Mouse (Mus musculus) MEL-GATA-1-ER (cell line): ENCODE data around the gene Ager.
A peak's percentile ranks its signal among the peaks of the same experiment; 100 is the strongest.

Source experiments
- DNase-seq: peaks from one replicate; pipeline ENCODE4 v3.0.0-alpha.2; 2012; ENCODE audit warnings: low read depth; ENCODE audit errors: extremely low read depth

Gene Ager

DNA sequence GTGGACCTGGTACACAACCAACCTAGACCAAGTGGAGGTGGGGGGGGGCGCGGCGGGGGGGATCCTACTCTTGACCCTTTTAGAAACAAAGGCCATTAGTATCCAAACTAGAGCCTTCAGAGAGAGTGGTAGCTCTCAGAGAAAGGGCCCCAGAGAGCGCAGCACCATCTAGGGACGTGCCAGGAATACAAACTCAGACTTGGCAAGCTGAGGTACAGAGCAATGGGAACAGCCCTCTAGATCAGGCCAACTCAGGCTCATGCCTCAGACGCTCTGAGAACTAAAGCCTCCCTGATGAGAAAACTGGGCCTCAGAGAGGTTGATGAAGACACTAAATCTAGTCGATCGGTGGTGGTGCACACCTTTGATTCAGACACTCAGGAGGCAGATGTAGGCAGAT lies 12.5 kb upstream of the Ager start:
- no peak for DNase-seq

DNA sequence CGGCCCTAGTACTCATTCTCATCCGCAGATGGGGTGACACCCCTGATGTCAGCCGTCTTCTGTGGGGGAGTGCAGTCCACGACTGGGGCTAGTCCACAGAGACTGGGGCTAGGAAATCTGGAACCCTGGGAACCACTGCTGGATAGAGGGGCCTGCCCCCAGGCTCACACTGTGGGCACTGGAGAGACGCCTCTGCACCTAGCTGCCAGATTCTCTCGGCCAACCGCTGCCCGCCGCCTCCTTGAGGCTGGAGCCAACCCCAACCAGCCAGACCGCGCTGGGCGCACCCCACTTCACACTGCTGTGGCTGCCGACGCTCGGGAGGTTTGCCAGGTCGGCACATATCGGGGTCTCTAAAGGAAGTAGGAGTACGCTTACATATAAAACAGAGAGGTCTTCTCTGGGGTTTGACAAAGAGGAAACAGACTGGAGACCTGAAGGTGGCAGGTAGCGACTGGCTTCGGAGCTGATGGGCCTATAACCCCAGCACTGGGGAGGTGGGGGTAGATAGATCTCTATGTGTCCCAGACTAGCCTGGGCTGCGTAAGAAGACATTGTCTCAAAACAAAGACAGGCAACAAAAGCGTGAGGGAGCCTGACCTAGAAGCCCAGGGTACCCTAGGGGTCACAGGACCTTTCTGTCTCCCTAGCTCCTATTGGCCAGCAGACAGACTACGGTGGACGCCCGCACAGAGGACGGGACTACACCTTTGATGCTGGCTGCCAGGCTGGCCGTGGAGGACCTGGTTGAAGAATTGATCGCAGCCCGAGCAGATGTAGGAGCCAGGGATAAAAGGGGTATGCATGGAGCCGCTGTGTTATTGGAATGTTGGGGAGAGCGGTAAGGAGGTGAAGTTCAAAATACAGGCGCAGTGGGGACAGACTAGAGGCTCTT lies 11.5 kb upstream of the Ager start:
- DNase-seq, result no peak

DNA sequence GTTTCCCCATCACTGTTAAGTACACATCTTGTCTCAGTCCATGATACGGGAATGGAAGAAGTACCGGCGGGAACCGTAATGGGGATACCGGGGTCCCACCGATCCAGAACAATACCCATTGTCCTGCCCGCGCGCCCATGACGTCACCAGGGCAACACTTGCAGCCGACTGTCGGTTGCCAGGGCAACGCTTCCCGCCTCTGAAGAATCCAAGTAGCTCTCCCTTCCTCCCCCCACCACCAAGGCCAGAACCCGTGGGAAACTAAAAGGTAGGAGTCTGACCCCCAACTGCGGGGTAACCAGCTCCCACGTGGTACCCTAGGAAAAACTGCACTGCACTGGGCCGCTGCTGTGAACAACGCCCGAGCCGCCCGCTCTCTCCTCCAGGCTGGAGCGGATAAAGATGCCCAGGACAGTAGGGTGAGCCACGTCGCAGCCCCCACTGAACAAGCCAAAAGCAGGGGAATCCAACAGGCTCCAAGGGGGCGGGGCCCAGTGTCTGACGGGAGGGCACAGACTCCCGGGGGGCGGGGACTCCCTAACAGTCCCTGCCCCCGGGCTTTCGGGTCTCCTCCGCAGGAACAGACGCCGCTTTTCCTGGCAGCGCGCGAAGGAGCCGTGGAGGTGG lies 10.8 kb upstream of the Ager start:
- no peak for DNase-seq

DNA sequence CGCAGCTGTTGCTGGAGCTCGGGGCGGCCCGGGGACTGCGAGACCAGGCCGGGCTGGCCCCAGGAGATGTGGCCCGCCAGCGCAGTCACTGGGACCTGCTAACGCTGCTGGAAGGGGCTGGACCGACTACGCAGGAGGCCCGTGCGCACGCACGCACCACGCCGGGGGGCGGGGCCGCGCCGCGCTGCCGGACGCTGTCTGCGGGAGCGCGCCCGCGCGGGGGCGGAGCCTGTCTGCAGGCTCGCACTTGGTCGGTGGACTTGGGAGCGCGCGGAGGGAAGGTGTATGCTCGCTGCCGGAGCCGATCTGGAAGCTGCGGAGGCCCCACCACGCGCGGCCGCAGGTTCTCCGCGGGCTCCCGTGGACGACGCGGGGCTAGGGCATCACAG lies 10.2 kb upstream of the Ager start:
- DNase-seq, result peak; percentile 63

DNA sequence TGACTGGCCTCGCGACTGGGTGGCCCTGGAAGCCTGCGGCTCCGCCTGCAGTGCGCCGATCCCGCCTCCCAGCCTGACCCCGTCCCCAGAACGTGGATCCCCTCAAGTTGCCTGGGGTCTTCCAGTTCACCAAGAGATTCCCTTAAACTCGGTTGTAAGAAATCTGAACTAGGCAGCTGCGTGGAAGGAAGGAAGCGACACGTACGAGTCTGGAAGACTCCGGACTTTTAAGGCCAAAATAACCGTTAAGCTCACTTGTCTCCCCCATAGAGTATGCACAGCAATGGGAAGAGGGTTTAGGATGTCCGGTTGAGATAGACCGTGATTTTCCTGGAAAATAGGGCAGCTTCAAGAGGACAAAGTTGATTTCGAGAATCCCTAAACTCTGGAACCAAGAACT lies 9.8 kb upstream of the Ager start:
- no peak for DNase-seq

DNA sequence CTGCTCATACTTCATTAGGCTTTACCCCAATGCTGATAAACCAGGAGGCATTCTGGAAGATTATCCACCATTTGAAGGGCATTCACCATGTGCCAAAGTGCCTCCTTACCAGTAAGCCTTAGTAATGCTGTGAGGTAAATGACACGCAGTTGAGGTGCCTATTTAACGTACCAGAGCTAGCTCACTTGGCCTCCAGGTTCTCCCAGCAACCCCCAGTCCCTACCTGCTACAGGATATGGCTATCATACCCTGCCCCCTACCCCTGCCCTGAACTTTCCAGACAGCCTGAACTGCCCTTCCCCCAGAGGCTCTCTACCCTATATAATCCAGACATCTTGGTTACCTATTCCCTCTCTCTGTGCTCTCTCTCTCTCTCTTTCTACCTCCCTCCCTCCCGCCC lies 8.9 kb upstream of the Ager start:
- DNase-seq, result no peak

DNA sequence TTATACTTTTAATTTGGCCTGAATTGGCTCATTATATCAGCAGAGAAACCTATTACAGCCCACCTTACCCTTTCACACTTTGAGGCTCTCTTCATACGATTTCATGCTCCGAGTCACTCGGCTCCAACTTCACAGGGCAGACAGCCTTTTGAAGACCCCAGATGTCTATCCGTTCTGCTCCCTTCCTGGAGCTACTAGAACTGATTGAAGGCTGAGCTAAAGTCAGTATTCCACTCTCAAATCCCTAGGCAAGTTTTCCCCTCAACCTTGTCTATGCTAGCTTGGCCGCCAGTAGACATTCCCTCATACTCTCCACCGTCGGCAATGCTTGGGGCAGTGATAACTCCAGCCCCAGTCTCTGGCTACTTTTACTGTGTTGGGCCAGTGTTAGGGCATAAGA lies 8.5 kb upstream of the Ager start:
- no peak for DNase-seq

DNA sequence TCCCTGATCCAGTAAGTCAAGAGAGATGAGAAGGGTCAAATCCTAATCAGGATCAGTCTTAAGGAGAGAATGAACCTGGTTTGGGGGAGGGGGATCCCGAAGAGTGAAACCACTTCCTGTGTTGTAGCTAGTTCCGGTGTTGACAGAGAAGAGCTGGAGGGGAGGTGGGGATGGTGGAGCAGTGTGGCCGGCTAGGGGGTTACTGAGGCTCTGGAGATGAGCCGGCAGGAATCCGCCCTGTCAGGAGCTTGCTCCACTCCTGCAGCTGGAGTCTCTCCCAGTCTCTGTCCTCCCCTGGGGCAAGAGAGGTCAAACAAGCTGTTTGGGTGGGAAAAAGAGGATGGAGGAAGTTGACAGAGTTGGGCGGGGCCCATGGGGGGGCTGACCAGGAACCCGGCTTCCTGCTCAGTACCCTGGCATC lies 8.0 kb upstream of the Ager start, which contains the start of gene Gpsm3:
Gpsm3 (plus strand) TSS at position 126 of the 421 bp plus-strand sequence.
- no peak for DNase-seq

DNA sequence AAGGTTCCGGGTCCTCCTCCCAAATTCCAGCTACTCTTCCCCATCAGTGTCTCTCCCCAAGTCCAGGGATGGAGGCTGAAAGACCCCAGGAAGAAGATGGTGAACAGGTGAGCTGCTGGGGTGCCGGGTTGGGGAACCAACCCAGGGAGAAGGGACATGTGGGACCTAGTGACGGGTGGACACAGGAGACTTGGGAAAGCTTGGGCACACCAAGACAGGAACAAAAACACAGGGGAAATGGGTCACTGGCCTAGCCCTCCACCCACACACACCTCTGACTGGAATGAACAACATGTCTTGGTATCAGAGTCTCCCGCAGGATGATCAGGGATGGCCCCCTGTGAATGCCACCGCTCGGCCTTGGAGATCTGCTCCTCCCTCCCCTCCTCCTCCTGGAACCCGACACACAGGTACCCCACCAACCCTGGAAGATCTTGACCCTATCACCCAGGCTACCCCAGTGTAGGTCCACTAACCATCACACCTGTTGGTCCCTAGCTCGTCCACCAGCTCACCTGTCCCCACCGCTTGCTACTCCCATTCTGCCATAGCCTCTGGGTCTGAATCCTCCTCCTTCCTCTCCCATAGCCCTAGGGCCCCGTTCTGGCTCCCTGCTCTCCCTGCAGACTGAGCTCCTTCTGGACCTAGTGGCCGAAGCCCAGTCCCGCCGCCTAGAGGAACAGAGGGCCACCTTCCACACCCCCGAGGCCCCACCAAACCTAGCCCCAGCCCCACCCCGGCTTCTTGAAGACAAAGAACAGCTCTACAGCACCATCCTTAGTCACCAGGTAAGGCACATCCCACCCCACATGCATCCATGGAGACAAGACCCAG lies 7.3 kb upstream of the Ager start:
- DNase-seq, result no peak

DNA sequence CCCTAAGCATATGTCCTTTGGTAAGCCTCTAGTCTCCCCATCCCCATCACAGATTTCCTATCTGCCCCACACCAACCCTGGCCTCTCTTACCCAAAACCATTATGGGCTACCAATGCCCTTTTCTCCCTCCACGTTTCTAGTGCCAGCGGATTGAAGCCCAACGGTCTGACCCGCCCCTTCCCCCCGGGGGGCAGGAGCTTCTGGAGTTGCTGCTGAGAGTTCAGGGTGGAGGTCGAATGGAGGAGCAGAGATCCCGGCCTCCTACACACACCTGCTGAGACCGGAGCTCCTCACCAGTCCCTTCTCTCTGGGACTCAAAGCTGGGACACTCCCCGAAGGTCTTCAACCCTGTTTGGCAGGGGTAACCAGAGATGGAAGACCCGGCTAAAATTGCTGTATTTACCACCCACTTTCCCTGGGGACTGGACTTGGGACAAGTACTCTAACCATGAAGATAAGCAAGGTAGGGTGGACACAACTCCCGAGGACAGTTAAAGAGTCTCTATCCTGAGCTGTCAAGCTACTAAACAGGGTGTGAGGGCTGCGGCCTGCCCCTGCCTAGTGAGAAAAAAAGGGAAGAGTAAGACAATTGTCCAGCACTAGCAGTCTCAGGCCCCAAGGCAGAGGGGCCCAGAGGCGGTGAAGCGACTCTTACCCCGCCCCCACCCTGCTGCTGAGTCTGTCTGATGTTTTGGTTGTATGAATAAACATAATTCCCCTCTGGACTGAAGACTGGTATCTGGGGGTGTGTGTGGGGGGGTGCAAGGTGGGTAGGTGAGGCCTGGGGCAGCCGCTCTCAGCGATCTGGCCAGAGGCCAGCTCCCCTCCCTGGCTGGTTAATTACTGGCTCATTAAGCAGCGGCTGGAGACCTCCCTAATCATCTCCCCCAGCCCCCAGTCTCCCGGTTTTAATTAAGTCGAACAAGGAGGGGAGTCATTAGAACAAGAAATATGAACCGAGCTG lies 6.4 kb upstream of the Ager start, which contains the start of gene Pbx2:
Pbx2 (plus strand) TSS at position 238 of the 965 bp plus-strand sequence.
- DNase-seq, result no peak

DNA sequence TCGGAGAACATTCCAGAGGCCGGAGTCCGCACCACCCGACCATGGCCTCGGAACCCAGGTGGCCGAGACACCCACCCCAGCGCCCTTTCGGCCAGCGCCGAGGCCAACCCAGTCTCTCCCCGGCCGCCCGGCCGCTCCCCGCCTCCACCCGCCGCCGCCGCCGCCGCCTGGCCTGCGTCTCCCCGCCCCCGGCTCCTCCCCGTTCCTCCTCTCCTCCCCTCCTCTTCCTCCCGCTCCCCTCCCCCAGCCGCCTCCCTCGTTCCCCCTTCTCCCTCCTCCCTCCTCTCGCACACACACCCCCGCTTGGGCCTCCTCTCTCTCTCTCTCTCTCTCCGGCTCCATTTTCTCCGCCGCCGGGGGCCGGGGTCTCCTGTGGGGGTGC lies 5.7 kb upstream of the Ager start:
- no peak for DNase-seq

DNA sequence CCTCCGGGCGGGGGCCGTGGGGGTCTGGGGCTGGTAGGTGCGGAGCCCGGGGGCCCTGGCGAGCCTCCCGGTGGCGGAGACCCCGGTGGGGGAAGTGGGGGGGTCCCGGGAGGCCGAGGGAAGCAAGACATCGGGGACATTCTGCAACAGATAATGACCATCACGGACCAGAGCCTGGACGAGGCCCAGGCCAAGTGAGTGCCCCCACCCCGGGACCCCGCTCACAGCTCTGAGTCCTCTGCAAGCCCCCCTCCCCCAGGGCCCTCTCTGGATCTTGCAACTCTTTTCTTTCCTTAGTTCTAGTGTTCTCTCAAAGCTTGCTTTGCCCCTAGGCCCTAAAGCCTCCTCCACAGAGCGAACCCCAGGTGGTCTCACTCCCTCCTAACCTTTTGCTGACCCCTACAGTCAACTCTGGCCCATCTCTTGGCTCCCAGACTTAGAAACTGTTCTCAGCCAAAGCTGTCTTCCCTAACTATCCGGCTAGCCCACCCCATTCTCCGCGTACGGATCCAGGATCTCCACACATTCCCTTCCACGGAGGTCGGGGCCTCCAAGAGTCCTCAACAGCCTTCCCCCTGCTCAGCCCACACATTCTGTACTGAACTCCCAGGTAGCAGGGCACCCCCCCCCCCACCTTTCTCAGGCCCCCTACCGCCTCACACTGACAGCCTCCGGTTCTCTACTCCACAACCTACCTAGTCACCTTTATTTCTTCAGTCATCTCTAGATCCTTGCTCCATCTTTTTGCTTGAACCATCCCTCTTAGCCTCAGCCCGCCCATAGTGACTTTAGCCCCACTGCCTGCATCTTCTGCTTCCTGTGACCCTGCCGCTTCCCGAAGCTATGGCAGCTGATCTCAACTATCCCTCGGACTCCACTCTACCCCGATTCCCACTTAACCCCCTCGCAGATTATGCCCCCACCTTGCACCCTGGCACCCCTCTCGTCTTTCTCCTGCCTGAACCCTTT lies 4.8 kb upstream of the Ager start:
- no peak for DNase-seq

DNA sequence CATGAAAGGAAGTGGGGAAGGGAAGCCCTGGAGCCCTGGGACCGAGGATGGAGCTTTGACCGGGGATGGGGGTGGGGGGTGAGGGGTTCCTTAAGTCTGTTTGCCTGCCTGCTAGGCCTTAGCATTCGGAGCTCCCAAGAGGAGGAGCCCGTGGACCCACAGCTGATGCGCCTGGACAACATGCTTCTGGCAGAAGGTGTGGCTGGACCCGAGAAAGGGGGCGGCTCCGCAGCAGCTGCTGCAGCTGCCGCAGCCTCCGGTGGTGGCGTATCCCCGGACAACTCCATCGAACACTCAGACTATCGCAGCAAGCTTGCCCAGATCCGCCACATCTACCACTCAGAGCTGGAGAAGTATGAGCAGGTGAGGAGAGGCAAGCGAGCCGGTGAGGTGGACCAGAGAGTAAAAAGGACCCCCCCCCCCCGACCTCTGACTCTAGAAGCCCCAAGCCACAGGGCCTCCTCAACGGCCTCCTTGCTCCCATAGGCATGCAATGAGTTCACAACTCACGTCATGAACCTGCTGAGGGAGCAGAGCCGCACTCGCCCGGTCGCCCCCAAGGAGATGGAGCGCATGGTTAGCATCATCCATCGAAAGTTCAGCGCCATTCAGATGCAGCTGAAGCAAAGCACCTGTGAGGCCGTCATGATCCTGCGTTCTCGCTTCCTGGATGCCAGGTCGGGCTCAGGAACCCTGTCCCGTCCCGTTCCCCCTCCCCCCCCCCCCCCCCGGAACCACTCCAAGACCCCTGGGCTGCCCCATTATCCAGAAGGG lies 3.7 kb upstream of the Ager start:
- no peak for DNase-seq

DNA sequence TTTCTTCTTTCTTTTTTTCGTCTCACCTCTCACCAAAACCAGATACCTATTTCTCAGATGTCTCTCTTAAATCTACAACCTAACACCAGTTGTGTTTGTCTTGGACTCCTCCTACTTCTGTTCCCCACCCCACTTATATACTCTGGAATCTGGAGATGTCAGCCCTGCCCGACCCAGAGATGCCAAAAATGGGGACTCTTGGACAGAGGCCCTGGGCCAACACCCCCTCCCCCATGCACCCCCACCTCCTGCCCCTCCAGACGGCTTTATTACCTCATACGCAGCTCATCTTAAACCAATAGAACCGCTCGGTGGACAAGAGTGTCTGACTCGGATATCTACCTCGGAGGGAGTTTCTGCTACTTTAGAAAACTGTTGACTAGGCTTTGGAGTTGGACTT lies 1.6 kb upstream of the Ager start:
- DNase-seq, result no peak

DNA sequence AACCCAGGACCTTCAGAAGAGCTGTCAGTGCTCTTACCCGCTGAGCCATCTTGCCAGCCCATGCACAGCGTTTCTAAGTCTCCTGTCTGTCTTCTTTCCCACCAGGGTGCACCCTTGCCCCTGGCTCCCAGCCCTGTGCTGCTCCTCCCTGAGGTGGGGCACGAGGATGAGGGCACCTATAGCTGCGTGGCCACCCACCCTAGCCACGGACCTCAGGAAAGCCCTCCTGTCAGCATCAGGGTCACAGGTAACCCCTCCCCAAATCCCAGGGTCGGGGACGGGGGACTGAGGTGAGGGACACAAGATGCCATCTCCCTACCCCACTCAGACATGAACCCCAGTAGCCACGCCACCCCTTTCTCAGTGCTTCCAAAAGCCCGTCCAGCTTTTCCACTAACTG lies 2.2 kb downstream of the Ager start:
- DNase-seq, result no peak

DNA sequence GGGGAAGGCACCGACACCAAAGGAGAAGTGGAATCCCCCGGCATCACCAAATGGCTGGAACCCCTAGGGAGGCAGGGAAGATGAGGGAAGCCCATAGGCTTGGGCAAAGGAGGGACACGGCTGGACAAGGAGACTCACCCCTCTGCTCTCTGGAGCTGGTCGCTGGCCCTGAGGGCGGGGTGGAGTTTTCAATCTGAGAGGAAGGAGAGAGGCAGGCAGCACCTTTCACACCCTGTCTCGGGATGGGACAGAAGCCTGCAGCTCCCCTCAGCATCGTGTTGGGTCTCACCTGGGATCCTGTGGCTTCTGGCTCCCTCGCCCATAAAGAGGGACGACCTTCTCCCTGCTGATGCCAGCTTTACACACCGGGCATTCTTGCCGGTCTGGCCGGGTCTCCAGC lies 4.1 kb downstream of the Ager start:
- DNase-seq, result no peak

DNA sequence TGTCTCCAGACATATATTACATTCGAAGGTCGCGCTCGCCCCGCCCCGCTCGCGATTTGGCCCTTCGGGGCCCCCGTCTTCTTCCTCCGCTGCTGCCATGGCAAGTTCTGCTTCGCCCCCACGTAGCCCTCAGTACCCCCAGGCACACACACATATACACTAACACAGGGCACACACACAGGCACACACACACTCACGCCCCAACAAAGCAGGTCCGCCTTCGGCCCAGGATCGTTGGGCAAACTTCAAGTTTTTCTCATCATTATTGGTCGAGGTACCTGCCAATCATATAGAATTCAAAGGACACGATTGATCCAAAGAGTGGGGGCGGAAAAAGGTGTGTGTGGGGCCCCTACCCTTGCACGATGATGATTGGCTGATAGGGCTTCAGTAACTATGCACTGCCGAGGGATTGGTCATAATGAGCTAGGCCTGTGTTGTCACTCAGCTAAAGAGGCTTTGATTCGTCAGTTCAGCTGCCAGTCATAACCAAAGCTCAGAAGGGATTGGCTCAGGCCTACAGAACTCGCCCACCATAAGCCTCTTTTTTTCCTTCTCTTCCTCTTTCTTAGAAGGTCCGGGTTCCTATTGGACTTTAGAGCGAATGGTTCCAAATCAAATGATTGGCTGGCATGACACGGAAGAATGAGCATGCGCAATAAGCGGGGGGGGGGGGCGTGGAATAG lies 5.9 kb downstream of the Ager start, which contains the start of gene Rnf5:
Rnf5 (minus strand) TSS at position 316 of the 686 bp plus-strand sequence.
- peak; percentile 100 for DNase-seq

DNA sequence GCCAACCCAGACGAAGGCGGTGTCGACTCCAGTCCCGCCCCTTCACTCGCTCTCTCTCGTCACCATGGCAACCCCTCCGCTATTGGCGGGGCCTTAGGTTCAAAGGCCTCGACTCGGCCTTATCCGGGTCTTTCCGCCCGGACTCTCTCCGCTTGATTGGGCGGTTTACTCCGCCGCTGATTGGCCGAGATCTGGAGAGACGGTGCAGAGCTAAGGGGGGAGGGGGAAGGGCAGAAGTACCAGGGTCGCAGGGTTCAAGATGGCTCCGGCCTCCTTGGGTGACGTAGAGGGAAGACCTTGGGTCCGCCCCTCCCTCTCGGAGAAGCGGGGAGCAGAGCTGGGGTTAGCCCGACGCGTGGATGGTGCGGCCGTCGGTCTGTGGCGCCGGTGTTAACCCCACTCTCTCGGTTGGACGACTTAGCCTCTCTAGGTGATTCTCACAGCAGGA lies 6.4 kb downstream of the Ager start, which contains the start of gene Agpat1:
Agpat1 (plus strand) TSS at position 202 of the 448 bp plus-strand sequence.
- peak; percentile 96 for DNase-seq
